Comparison of ENCODE assay signal across 8 mouse cellular contexts in the genomic region with DNA sequence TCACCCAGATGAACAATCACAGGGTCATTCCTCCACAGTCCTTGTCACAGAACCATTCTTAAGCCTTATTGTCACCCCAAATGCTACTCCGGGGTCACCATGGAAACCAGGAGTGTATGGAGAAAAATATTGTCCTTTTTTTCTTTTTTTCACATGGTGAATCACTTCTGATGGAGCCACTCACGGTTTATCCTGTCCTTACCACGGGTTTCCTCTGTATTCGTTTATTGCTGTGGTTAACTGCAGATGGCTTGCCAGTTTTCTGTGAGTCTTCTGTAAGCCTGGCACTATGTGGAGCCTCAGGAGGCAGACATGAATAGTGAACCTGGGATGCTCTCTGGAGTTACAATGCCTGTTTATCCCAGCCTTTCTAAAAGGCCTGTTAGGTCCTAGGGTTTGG. TPM values are rescaled to one million over a fixed set of nuclear protein-coding genes. Genes with fewer than 3 reads are reported as not detected.
DNase-seq lines count a peak whose midpoint lies in the region; ATAC-seq and TF ChIP-seq lines count a peak whose summit lies in the region.

No protein-coding gene starts in this region.

- TF ChIP-seq CTCF in intestine, postnatal 0 days (IDR thresholded peaks at IDR 0.05; ENCODE audit: low read depth) = no peak
- no peak for TF ChIP-seq CTCF in thymus, adult 2 months (IDR thresholded peaks at IDR 0.05; ENCODE audit: borderline replicate concordance, control insufficient read depth, extremely low read depth, insufficient read depth, low read length, poor library complexity)

- no peaks in the 10 kb centered on the region for H3K9me3 ChIP-seq in forebrain, embryonic 10.5 days
- no peaks in the 10 kb centered on the region for H3K9me3 ChIP-seq in forebrain, embryonic 16.5 days (ENCODE audit: control insufficient read depth, low read length)
- H3K9me3 ChIP-seq in intestine, embryonic 14.5 days (ENCODE audit: control insufficient read depth, low read length) = no peaks in the 10 kb centered on the region
- H3K9me3 ChIP-seq in intestine, postnatal 0 days (ENCODE audit: control insufficient read depth) = no peaks in the 10 kb centered on the region
- H3K9me3 ChIP-seq in intestine, embryonic 15.5 days = no peaks in the 10 kb centered on the region

- peaks cover 78% of the 10 kb centered on the region for H3K36me3 ChIP-seq in forebrain, embryonic 10.5 days (replicated peaks)
- H3K36me3 ChIP-seq in forebrain, embryonic 16.5 days (ENCODE audit: control insufficient read depth, insufficient read depth) = no peaks in the 10 kb centered on the region
- peaks cover 16% of the 10 kb centered on the region for H3K36me3 ChIP-seq in intestine, embryonic 14.5 days (ENCODE audit: control insufficient read depth, insufficient read depth, low read length)
- no peaks in the 10 kb centered on the region; the same call in 1 of the 2 replicates for H3K36me3 ChIP-seq in intestine, postnatal 0 days (ENCODE audit: control insufficient read depth, insufficient read depth)
- no peaks in the 10 kb centered on the region for H3K36me3 ChIP-seq in intestine, embryonic 15.5 days
- no peaks in the 10 kb centered on the region for H3K36me3 ChIP-seq in thymus, adult 2 months (ENCODE audit: control insufficient read depth, insufficient read depth, low read length)

- no peak overlapping the region for H3K4me2 ChIP-seq in forebrain, embryonic 16.5 days (ENCODE audit: low read length)
- no peak overlapping the region for H3K4me2 ChIP-seq in intestine, embryonic 14.5 days (ENCODE audit: low read length)
- no peak overlapping the region for H3K4me2 ChIP-seq in intestine, postnatal 0 days (replicated peaks; ENCODE audit: low read depth)
- no peak overlapping the region for H3K4me2 ChIP-seq in intestine, embryonic 15.5 days (replicated peaks)

- H3K4me3 ChIP-seq in forebrain, embryonic 10.5 days = no peak overlapping the region
- no peak overlapping the region for H3K4me3 ChIP-seq in forebrain, embryonic 16.5 days (replicated peaks; ENCODE audit: low read length)
- no peak overlapping the region for H3K4me3 ChIP-seq in intestine, embryonic 14.5 days (ENCODE audit: low read depth, low read length)
- H3K4me3 ChIP-seq in intestine, postnatal 0 days (ENCODE audit: low read depth, low read length) = no peak overlapping the region
- no peak overlapping the region for H3K4me3 ChIP-seq in intestine, embryonic 15.5 days (replicated peaks)
- no peak overlapping the region for H3K4me3 ChIP-seq in thymus, adult 2 months (ENCODE audit: control insufficient read depth, insufficient read depth, low read length)

- 82% methylated on average over 4 of the region's 4 CpGs for WGBS in forebrain, embryonic 10.5 days
- 38% methylated on average over 4 of the region's 4 CpGs for WGBS in forebrain, embryonic 16.5 days
- 48% methylated on average over 4 of the region's 4 CpGs for WGBS in intestine, embryonic 14.5 days
- 46% methylated on average over 4 of the region's 4 CpGs for WGBS in intestine, postnatal 0 days
- 53% methylated on average over 4 of the region's 4 CpGs for WGBS in intestine, embryonic 15.5 days
- WGBS in thymus, adult 2 months = 12% methylated on average over 4 of the region's 4 CpGs

- no peak for TF ChIP-seq POLR2A in thymus, adult 2 months (IDR thresholded peaks at IDR 0.05; ENCODE audit: control insufficient read depth, extremely low read depth, insufficient read depth, low read length, poor library complexity)

- no peak for DNase-seq in forebrain, embryonic 10.5 days (ENCODE audit: extremely low spot score, low spot score)
- no peak for DNase-seq in intestine, embryonic 14.5 days (ENCODE audit: low spot score)
- DNase-seq in NIH3T3 (ENCODE audit: low read depth) = peak; percentile 78
- DNase-seq in layer of hippocampus, postnatal 10 days (ENCODE audit: low spot score in 2 of 2) = no peak
- DNase-seq in thymus, adult 2 months = no peak

- peaks cover 92% of the 10 kb centered on the region for H3K4me1 ChIP-seq in forebrain, embryonic 10.5 days
- peaks cover 14% of the 10 kb centered on the region for H3K4me1 ChIP-seq in forebrain, embryonic 16.5 days (replicated peaks; ENCODE audit: control insufficient read depth, insufficient read depth, low read length)
- peaks cover 69% of the 10 kb centered on the region for H3K4me1 ChIP-seq in intestine, embryonic 14.5 days (replicated peaks; ENCODE audit: control insufficient read depth, insufficient read depth, low read length)
- peaks cover 9% of the 10 kb centered on the region for H3K4me1 ChIP-seq in intestine, postnatal 0 days (replicated peaks; ENCODE audit: control insufficient read depth, insufficient read depth, low read length)
- peaks cover 65% of the 10 kb centered on the region for H3K4me1 ChIP-seq in intestine, embryonic 15.5 days (replicated peaks)
- no peaks in the 10 kb centered on the region for H3K4me1 ChIP-seq in thymus, adult 2 months (replicated peaks; ENCODE audit: control insufficient read depth, insufficient read depth, low read length)

- H3K27ac ChIP-seq in forebrain, embryonic 10.5 days = peak overlapping the region; percentile 65; the same call in 1 of the 2 replicates
- no peak overlapping the region for H3K27ac ChIP-seq in forebrain, embryonic 16.5 days (ENCODE audit: low read length)
- peak overlapping the region; percentile 71 for H3K27ac ChIP-seq in intestine, embryonic 14.5 days (ENCODE audit: low read depth)
- no peak overlapping the region for H3K27ac ChIP-seq in intestine, postnatal 0 days (ENCODE audit: low read depth, low read length)
- H3K27ac ChIP-seq in intestine, embryonic 15.5 days = peak overlapping the region; percentile 72
- H3K27ac ChIP-seq in thymus, adult 2 months (ENCODE audit: control insufficient read depth, insufficient read depth, low read length) = no peak overlapping the region

- no peaks in the 10 kb centered on the region for H3K27me3 ChIP-seq in forebrain, embryonic 10.5 days (ENCODE audit: poor library complexity, severe bottlenecking)
- H3K27me3 ChIP-seq in forebrain, embryonic 16.5 days (replicated peaks; ENCODE audit: control insufficient read depth, insufficient read depth, low read length) = peaks cover 26% of the 10 kb centered on the region
- no peaks in the 10 kb centered on the region for H3K27me3 ChIP-seq in intestine, embryonic 14.5 days (replicated peaks; ENCODE audit: control insufficient read depth, insufficient read depth, low read length)
- no peaks in the 10 kb centered on the region for H3K27me3 ChIP-seq in intestine, postnatal 0 days (replicated peaks; ENCODE audit: control insufficient read depth, insufficient read depth, low read length)
- H3K27me3 ChIP-seq in intestine, embryonic 15.5 days (replicated peaks) = no peaks in the 10 kb centered on the region
- no peaks in the 10 kb centered on the region for H3K27me3 ChIP-seq in thymus, adult 2 months (ENCODE audit: control insufficient read depth, insufficient read depth, low read length)

- ATAC-seq in forebrain, embryonic 16.5 days = no peak
- ATAC-seq in intestine, embryonic 14.5 days (replicated peaks; ENCODE audit: low FRiP score, low TSS enrichment, low read depth) = no peak
- ATAC-seq in intestine, postnatal 0 days = no peak
- no peak for ATAC-seq in intestine, embryonic 15.5 days

- H3K9ac ChIP-seq in forebrain, embryonic 16.5 days (replicated peaks; ENCODE audit: low read depth, low read length) = no peak overlapping the region
- H3K9ac ChIP-seq in intestine, embryonic 14.5 days (ENCODE audit: low read length) = no peak overlapping the region
- H3K9ac ChIP-seq in intestine, postnatal 0 days (ENCODE audit: low read depth, low read length) = no peak overlapping the region
- H3K9ac ChIP-seq in intestine, embryonic 15.5 days = no peak overlapping the region

RNA-seq across cellular contexts. Expression of a gene that starts 53.4 kb away (rescaled TPM):
- 115 and 117 TPM in 2 replicates for polyA plus RNA-seq in forebrain, embryonic 10.5 days (2016; fragmentation: Nextera tagmentation; extraction: Ambion mirVana)
- polyA plus RNA-seq in forebrain, embryonic 16.5 days (2015; fragmentation: Nextera tagmentation; extraction: Ambion mirVana) = 0.68 and 0.71 TPM in 2 replicates
- polyA plus RNA-seq in intestine, embryonic 14.5 days (2014; fragmentation: Nextera tagmentation; extraction: Ambion mirVana) = 61.0 and 68.0 TPM in 2 replicates
- polyA plus RNA-seq in intestine, postnatal 0 days (2015; fragmentation: Nextera tagmentation; extraction: Ambion mirVana) = 4.3 TPM in 2 replicates
- 33.9 and 41.2 TPM in 2 replicates for polyA plus RNA-seq in intestine, embryonic 15.5 days (2015; fragmentation: Nextera tagmentation; extraction: Ambion mirVana)
- under 1 TPM; 0.11 to 0.16 TPM for total RNA-seq in layer of hippocampus, postnatal 10 days (2021)
- 0.05 TPM in 1 of 2 replicates, not detected in the other for polyA plus RNA-seq in thymus, adult 2 months (2012; rRNA removed)

Comparison
In these comparisons a context has a peak if more than half of its experiments do, and no peak if none do; other contexts are left out.
1. H3K27ac ChIP-seq: peak in forebrain, embryonic 10.5 days (single experiment), intestine, embryonic 14.5 days (single experiment) and intestine, embryonic 15.5 days (single experiment); none in forebrain, embryonic 16.5 days (single experiment), intestine, postnatal 0 days (single experiment) and thymus, adult 2 months (single experiment).